Mouse (Mus musculus) forebrain, postnatal 0 days (tissue): ENCODE measurements around the gene Fabp2. TPM values are rescaled to one million over a fixed set of nuclear protein-coding genes. Genes with fewer than 3 reads are reported as not detected.
"Not testable (repeated sequence)": the region's sequence is repeated elsewhere in the genome, so short reads cannot be mapped to it uniquely, and the experiment has no call there.

Experiments
- ATAC-seq: fragments of 200-750 bp; cut with Nextera tagmentation; 2 replicates; pipeline ENCODE4 v1.8.0; 2017; ENCODE audit warnings: mild to moderate bottlenecking, moderate library complexity
- DNase-seq: peaks from one replicate; pipeline ENCODE4 v3.0.0-alpha.2; 2015
- H3K27ac ChIP-seq: fragments of 300-500 bp; sonication (generic); 2 replicates; pipeline ENCODE4 v1.5.1; 2014; ENCODE audit warnings: low read depth, mild to moderate bottlenecking, antibody characterized with exemption, low read length, moderate library complexity, mixed read lengths
- H3K27me3 ChIP-seq: fragments of 300-500 bp; sonication (generic); 2 replicates; pipeline ENCODE4 v1.6.1; 2014; ENCODE audit warnings: mild to moderate bottlenecking, low read length, mixed read lengths; ENCODE audit not compliant: insufficient read depth
- H3K36me3 ChIP-seq: fragments of 300-500 bp; sonication (generic); 2 replicates; pipeline ENCODE4 v1.6.1; 2014; ENCODE audit warnings: mild to moderate bottlenecking, moderate library complexity; ENCODE audit not compliant: insufficient read depth
- H3K4me1 ChIP-seq: fragments of 300-500 bp; sonication (generic); 2 replicates; pipeline ENCODE4 v1.6.1; 2014; ENCODE audit warnings: antibody characterized with exemption; ENCODE audit not compliant: insufficient read depth
- H3K4me2 ChIP-seq: fragments of 300-500 bp; sonication (generic); 2 replicates; pipeline ENCODE4 v1.6.1; 2014; ENCODE audit warnings: low read depth, mild to moderate bottlenecking, moderate library complexity
- H3K4me3 ChIP-seq: fragments of 300-500 bp; sonication (generic); 2 replicates; pipeline ENCODE4 v1.5.1; 2014; ENCODE audit warnings: low read depth, low read length, mixed read lengths
- H3K9ac ChIP-seq: fragments of 300-500 bp; sonication (generic); 2 replicates; pipeline ENCODE4 v1.6.1; 2014; ENCODE audit warnings: mild to moderate bottlenecking
- H3K9me3 ChIP-seq: fragments of 300-500 bp; sonication (generic); 2 replicates; pipeline ENCODE4 v1.6.1; 2016; ENCODE audit warnings: low read length
- CTCF ChIP-seq: sonication (generic); IDR thresholded peaks from 2 replicates; pipeline ENCODE4 v1.5.1; 2016; ENCODE audit warnings: antibody characterized with exemption, control low read depth, low read depth
- WGBS: fragments of 180-500 bp; shearing (Covaris S2); extraction: QIAGEN DNeasy Blood & Tissue Kit; methylation state at CpG from one replicate; pipeline ENCODE4 v1.1.7; 2014; 5-methylcytosine and 5-hydroxymethylcytosine counted together
- polyA plus RNA-seq: library from polyadenylated mRNA; unstranded; fragments of >200 nt; fragmentation: Nextera tagmentation; extraction: Ambion mirVana; gene quantifications from 2 replicates; pipeline ENCODE4 v1.2.1, GENCODE M21; 2015
- total RNA-seq: library from RNA; depleted of rRNA; stranded (reverse); fragments of >200 nt; gene quantifications from 2 replicates; pipeline ENCODE4 v1.2.3, GENCODE M21; 2014

Gene Fabp2
- total and polyA plus RNA-seq, 2 experiments from 2014 or later: not detected

DNA sequence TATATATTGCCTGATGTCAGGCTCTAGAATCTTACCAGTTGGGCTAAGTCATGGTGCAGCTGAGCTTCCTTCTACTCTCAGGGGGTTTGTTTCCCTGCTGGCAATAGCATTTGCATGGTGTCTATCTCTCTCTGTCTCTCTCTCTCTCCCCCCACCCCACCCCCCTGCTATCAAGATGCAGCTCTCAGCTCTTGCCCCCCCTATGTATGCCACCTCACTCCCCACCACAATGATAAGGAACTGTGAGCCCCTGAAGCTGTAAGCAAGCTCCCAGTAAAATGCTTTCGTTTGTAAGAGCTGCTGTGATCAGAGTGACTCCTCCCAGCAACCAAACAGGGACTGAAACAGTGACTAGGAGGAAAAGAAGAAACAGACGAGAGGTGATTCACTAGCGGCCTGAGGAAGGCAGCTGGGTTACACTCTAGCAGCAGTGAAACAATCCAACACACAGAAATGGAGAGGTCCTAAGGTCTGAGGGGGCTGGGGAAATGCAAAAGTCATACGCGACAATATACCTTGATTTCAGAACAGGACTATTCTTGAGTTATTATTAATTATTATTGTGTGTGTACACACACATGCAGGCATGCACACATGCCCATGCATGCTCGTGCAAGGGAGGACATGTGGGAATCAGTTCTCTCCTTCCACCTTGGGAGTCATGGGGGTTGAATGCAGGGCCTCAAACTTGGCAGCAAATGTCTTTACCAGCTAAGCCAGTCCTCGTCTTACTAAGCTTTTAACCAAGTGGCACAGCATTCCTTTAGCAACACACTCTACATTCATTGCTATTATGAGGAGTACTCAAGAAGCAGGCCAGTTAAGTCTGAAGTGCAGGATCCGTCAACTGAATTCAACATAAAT is 25.9 kb downstream of the Fabp2 start:
- H3K36me3 ChIP-seq: no peaks in the 10 kb centered on the region
- no peaks in the 10 kb centered on the region for H3K27me3 ChIP-seq
- no peaks in the 10 kb centered on the region for H3K9me3 ChIP-seq
- H3K27ac ChIP-seq: no peak overlapping the region
- no peak for TF ChIP-seq CTCF
- 61% methylated on average over 8 of the region's 8 CpGs for WGBS
- no peak overlapping the region for H3K4me3 ChIP-seq
- H3K4me2 ChIP-seq: no peak overlapping the region
- H3K4me1 ChIP-seq: peaks cover 7% of the 10 kb centered on the region; the same call in 1 of the 2 replicates
- no peak for DNase-seq
- ATAC-seq: no peak
- H3K9ac ChIP-seq: no peak overlapping the region

DNA sequence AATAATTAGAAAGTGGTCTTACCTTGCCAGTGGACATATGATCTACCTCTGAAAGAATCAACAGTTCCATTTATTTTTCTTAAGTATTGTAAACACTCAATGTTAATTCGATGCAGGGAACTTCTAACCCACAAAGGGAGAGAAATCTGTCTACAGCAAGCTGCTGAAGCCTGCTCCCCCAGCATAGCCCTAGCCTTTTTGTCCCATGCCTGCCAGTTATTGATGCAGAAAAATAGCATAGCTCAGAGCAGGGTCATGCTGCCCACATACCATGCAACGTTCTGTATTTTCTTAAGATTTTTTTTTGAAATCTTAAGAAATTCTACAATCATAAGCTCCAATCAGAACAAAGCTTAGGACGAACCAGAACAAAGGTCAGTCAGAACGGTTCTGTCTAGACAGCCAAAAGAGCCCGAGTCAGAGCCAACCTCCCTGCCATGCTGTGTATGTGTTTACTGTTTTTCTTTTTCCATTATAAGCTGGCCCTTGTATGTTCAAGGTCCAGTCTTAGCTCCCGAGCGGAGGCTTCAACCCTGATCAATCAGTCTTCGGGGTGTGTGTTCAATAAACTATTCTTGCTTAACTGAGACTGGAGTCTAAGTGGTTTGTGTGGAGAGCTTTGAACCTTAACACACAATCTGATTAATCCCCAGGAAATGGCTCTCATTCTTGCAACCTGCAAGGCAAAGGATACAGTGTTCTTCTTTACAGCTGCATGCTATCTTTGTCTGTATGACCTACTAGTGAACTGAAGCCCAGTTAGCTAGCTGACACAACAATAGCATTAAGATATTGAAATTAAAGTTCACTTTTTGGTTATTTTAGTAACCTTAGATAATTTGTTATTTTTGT is 27.0 kb downstream of the Fabp2 start:
- peaks cover 7% of the 10 kb centered on the region; the same call in 1 of the 2 replicates for H3K4me1 ChIP-seq
- H3K4me3 ChIP-seq: no peak overlapping the region
- H3K9ac ChIP-seq: no peak overlapping the region
- H3K9me3 ChIP-seq: no peaks in the 10 kb centered on the region
- ATAC-seq (no peak), DNase-seq (no peak)
- H3K27me3 ChIP-seq: no peaks in the 10 kb centered on the region
- H3K4me2 ChIP-seq: no peak overlapping the region
- H3K27ac ChIP-seq: no peak overlapping the region
- no peaks in the 10 kb centered on the region for H3K36me3 ChIP-seq
- TF ChIP-seq CTCF: no peak
- 79% methylated on average over 8 of the region's 8 CpGs for WGBS

DNA sequence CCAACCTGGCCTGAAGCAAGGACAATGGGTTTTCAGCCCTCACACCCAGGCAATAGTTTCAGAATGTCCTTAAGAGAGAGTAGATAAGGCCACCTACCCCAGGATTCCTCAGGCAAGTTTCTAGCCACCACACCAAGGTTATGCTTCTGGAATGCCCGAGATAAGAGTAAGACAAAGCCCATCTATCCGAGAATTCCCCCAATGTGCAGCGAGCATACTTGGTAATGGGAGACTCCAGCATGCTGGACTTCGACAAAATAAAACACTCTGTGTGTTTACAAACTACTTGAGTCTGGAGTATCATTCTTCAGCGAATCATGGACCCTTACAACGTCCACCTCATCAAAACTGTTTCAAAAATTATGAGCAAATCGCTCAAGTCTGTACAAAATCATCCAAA is 28.3 kb downstream of the Fabp2 start:
- ATAC-seq: no peak
- H3K4me2 ChIP-seq: peak overlapping the region; percentile 66

DNA sequence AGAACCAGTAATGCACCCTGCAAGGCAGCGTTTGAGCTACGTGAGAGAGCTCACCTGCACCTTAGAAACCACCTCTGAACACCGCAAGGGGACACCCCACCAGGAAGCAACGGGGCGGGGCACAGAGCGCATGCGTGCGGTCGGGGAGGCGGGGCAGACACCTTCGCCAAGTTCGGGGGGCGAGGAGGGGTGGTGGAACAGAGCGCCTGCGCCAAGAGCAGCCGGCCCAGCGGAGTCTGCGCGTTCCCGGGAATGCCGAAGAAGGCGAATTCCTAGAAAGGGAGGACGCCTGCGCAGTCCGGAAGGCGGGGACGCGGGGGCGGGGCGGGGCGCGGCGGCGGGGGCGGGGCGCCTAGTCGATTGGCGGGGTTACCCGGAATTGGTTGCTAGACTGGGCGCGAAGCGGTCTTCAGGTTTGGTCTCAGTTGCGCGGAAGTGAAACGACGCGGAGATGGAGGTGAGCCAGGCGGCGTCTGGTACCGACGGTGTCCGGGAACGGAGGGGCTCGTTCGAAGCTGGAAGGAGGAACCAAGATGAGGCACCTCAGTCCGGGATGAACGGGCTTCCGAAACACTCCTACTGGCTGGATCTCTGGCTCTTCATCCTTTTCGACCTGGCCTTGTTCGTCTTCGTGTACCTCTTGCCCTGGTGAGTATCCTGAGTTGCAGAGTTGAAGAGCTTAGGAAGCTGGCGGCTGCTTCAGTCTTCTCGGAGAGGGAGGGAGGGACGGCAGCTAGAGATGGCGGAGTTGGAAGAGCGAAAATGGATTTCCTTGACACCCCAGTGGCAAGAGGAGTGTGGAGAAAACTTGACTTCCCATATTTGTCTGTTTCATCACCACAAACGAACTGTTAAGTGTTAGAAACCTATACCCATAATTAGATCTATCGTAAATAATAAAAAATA is 29.4 kb downstream of the Fabp2 start, which contains the start of gene 1810037I17Rik:
Gene 1810037I17Rik, plus strand, starts transcription at position 195 of the 906 bp plus-strand sequence.
- H3K36me3 ChIP-seq: no peaks in the 10 kb centered on the region
- H3K9ac ChIP-seq: peak within 1 kb of the TSS; percentile 65
- peak; percentile 66 for TF ChIP-seq CTCF
- ATAC-seq (peak; percentile 100), DNase-seq (peak; percentile 98)
- H3K4me3 ChIP-seq: peak within 1 kb of the TSS; percentile 58
- H3K27ac ChIP-seq: peak within 1 kb of the TSS; percentile 75
- no peaks in the 10 kb centered on the region for H3K9me3 ChIP-seq
- H3K4me1 ChIP-seq: peaks cover 7% of the 10 kb centered on the region; the same call in 1 of the 2 replicates
- peak within 1 kb of the TSS; percentile 66 for H3K4me2 ChIP-seq
- WGBS: 1% methylated on average over 66 of the region's 68 CpGs
- H3K27me3 ChIP-seq: no peaks in the 10 kb centered on the region

More for the DNA sequence above, 28.3 kb downstream of the Fabp2 start:
- Histone ChIP-seq H3K36me3 (no peaks in the 10 kb centered on the region), H3K27me3 (no peaks in the 10 kb centered on the region), H3K27ac (no peak overlapping the region), H3K9me3 (no peaks in the 10 kb centered on the region), H3K9ac (no peak overlapping the region), H3K4me3 (no peak overlapping the region), H3K4me1 (peaks cover 7% of the 10 kb centered on the region; the same call in 1 of the 2 replicates)
- 75% methylated on average over 7 of the region's 7 CpGs for WGBS
- no peak for TF ChIP-seq CTCF
- no peak for DNase-seq

DNA sequence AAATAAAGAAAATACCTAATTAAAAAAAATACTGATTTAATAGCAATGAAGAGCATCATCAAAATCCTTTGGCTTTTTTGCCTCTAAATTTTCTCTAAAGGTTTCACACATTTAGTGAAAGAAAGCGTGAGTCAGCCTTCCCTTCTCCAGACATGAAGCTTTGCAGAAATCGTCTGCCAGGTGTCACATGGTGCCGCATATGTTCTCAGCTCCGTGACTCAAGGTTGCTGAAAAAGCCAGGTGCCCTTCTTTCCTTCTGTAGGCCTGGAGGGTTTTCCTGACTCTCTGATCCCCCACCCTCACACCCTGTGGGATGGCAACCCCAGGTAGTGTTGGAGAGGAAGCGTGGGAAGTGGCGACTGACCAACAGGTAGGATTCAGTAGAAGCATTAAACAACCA is 34.9 kb downstream of the Fabp2 start:
- Histone ChIP-seq H3K36me3 (peaks cover 7% of the 10 kb centered on the region), H3K4me3 (no peak overlapping the region), H3K9ac (no peak overlapping the region), H3K9me3 (no peaks in the 10 kb centered on the region), H3K4me2 (no peak overlapping the region), H3K4me1 (peaks cover 7% of the 10 kb centered on the region; the same call in 1 of the 2 replicates), H3K27ac (no peak overlapping the region), H3K27me3 (no peaks in the 10 kb centered on the region)
- ATAC-seq (no peak), DNase-seq (no peak)
- WGBS: 90% methylated on average over 6 of the region's 6 CpGs
- TF ChIP-seq CTCF: no peak

DNA sequence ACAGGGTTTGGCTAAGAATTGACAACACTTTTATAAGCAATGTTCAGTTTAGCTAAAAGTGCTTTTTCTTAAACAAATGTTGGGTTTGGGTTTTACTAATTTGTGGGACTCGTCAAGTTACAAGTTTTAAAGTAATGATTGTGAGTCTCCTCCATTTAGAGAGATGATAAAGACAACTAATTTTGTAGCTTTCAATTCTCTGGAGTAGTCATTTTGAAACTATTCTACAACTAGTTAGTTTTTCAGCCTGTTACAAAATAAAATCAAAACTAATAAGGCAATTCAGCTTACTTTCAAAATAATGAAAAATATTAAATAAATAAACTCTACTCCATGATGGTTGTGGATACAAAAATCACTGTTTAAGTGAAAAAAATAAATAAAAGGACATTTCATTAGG is 37.6 kb downstream of the Fabp2 start:
- H3K4me2 ChIP-seq: no peak overlapping the region
- H3K27ac ChIP-seq: no peak overlapping the region
- H3K27me3 ChIP-seq: no peaks in the 10 kb centered on the region
- DNase-seq (no peak), ATAC-seq (no peak)
- no peaks in the 10 kb centered on the region for H3K9me3 ChIP-seq
- no peaks in the 10 kb centered on the region for H3K4me1 ChIP-seq
- 88% methylated on average over 1 of the region's 1 CpGs for WGBS
- no peak overlapping the region for H3K9ac ChIP-seq
- no peak overlapping the region for H3K4me3 ChIP-seq
- H3K36me3 ChIP-seq: peaks cover 11% of the 10 kb centered on the region
- no peak for TF ChIP-seq CTCF

DNA sequence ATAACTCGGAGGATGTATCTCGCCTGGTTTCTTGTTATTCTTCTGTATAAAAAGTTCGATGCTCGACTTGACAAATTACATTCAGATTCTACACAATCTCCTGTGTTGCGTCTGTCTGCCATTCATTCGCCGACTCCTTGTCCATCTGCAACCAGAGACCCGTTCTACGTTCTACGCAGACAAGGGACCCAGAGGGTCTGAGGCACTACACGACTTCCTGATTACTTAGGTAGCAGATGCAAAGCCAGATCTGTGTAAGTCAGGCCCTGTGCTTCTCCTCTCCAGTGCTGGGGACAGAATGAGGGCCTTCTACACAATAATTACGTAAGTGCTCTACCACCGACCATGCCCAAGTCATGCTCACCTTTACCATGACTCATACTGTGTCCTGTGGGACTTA is 42.3 kb downstream of the Fabp2 start:
- not testable (repeated sequence) for H3K9ac ChIP-seq, H3K4me2 ChIP-seq, DNase-seq, H3K4me1 ChIP-seq, H3K4me3 ChIP-seq, H3K27ac ChIP-seq, H3K9me3 ChIP-seq, H3K27me3 ChIP-seq, ATAC-seq
- 64% methylated on average over 13 of the region's 13 CpGs for WGBS
- peaks cover 11% of the 10 kb centered on the region for H3K36me3 ChIP-seq
